Comparison of ENCODE assay signal across 9 mouse cellular contexts in the genomic region with DNA sequence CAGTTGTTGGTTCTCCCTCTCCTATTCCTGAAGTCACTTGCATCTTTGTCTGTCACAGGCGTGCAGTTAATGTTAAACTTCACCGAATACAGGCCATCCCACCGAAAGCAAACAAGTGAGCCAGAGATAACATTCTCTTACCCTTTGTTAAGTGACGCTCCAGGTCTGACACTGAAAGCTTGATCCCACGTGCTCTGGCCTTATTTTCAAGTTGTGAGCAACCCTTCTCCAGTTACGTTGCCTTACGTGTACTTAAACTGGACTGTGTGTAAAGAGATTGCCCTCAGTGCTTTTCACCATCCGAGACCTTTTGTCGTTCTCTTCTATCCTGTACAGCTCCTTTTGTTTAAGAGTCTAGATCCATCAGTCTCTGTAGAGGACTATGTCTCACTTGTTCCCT. TPM values are rescaled to one million over a fixed set of nuclear protein-coding genes. Genes with fewer than 3 reads are reported as not detected.
DNase-seq lines count a peak whose midpoint lies in the region; ATAC-seq and TF ChIP-seq lines count a peak whose summit lies in the region.
"Had no signal": no experiment of that assay in that cellular context is flagged by ENCODE, and none has a peak within 500 bp of the region (broad histone marks: within the 10 kb centered on the region; RNA-seq: fewer than 3 reads in every experiment).

No protein-coding gene starts in this region.

- peaks cover 44% of the 10 kb centered on the region for H3K4me1 ChIP-seq in kidney, embryonic 15.5 days
- H3K4me1 ChIP-seq in embryonic facial prominence, embryonic 14.5 days (ENCODE audit: control insufficient read depth, insufficient read depth, low read length), result peaks cover 9% of the 10 kb centered on the region
- peaks cover 7% of the 10 kb centered on the region for H3K4me1 ChIP-seq in hindbrain, embryonic 16.5 days (ENCODE audit: control insufficient read depth, insufficient read depth, low read depth, low read length)
- no peaks in the 10 kb centered on the region for H3K4me1 ChIP-seq in midbrain, postnatal 0 days (ENCODE audit: insufficient read depth, low read length)

- peaks cover 4% of the 10 kb centered on the region; the same call in 1 of the 2 replicates for H3K36me3 ChIP-seq in kidney, embryonic 15.5 days
- H3K36me3 ChIP-seq in embryonic facial prominence, embryonic 14.5 days (ENCODE audit: control insufficient read depth, insufficient read depth, low read length), result peaks cover 5% of the 10 kb centered on the region; the same call in 1 of the 2 replicates
- H3K36me3 ChIP-seq in hindbrain, embryonic 16.5 days (ENCODE audit: control insufficient read depth, insufficient read depth, low read length), result no peaks in the 10 kb centered on the region
- 0 out of 2 replicates have a peak, but pooled peaks cover 3% of the 10 kb centered on the region for H3K36me3 ChIP-seq in midbrain, postnatal 0 days (ENCODE audit: insufficient read depth, low read length)

- TF ChIP-seq CTCF in midbrain, postnatal 0 days (IDR thresholded peaks at IDR 0.05), result no peak

- 23% methylated on average over 9 of the region's 9 CpGs for WGBS in kidney, embryonic 15.5 days
- WGBS in embryonic facial prominence, embryonic 14.5 days, result 48% methylated on average over 9 of the region's 9 CpGs
- 55% methylated on average over 9 of the region's 9 CpGs for WGBS in hindbrain, embryonic 16.5 days
- WGBS in midbrain, postnatal 0 days, result 52% methylated on average over 9 of the region's 9 CpGs

- no peak for ATAC-seq in kidney, embryonic 15.5 days (replicated peaks; ENCODE audit: low FRiP score)
- no peak for ATAC-seq in embryonic facial prominence, embryonic 14.5 days (ENCODE audit: low read depth)
- no peak for ATAC-seq in hindbrain, embryonic 16.5 days
- no peak for ATAC-seq in midbrain, postnatal 0 days (ENCODE audit: low FRiP score)
- no peak for ATAC-seq in erythroid progenitor cell, adult 5-6 weeks (replicated peaks; ENCODE audit: low FRiP score, poor library complexity, severe bottlenecking)
- ATAC-seq: Patski had no signal

- H3K9ac ChIP-seq in kidney, embryonic 15.5 days, result no peak overlapping the region
- peak overlapping the region; percentile 81; the same call in 1 of the 2 replicates for H3K9ac ChIP-seq in embryonic facial prominence, embryonic 14.5 days (ENCODE audit: low read depth, low read length)
- peak overlapping the region; percentile 38 for H3K9ac ChIP-seq in hindbrain, embryonic 16.5 days (ENCODE audit: low read depth, low read length)
- H3K9ac ChIP-seq in midbrain, postnatal 0 days (replicated peaks; ENCODE audit: low read length, poor library complexity, severe bottlenecking), result no peak overlapping the region

- H3K27me3 ChIP-seq in kidney, embryonic 15.5 days, result peaks cover 11% of the 10 kb centered on the region
- H3K27me3 ChIP-seq in embryonic facial prominence, embryonic 14.5 days (replicated peaks; ENCODE audit: control insufficient read depth, insufficient read depth, low read length), result no peaks in the 10 kb centered on the region
- H3K27me3 ChIP-seq in hindbrain, embryonic 16.5 days (replicated peaks; ENCODE audit: control insufficient read depth, insufficient read depth, low read length), result no peaks in the 10 kb centered on the region
- no peaks in the 10 kb centered on the region; the same call in 1 of the 2 replicates for H3K27me3 ChIP-seq in midbrain, postnatal 0 days (ENCODE audit: insufficient read depth, low read length)
- H3K27me3 ChIP-seq: Patski had no signal

- no peak for DNase-seq in kidney, postnatal 4 days
- DNase-seq in embryonic facial prominence, embryonic 14.5 days (ENCODE audit: low spot score), result no peak
- no peak for DNase-seq in midbrain, postnatal 0 days (ENCODE audit: low spot score)
- no peak for DNase-seq in left cerebral cortex, postnatal 14 days (ENCODE audit: low spot score in 2 of 2)
- no peak for DNase-seq in cerebellum, adult 8-10 months

- intact Hi-C loops in left cerebral cortex, postnatal 14 days (cut with DNase I), result loop anchor here (5.0 to 10.0 kb wide), 2 partner anchors 77 to 154 kb away; no protein-coding TSS in a partner anchor

- H3K4me2 ChIP-seq in kidney, embryonic 15.5 days, result peak overlapping the region; percentile 87
- H3K4me2 ChIP-seq in embryonic facial prominence, embryonic 14.5 days (ENCODE audit: low read depth, low read length), result peak overlapping the region; percentile 62
- H3K4me2 ChIP-seq in hindbrain, embryonic 16.5 days (ENCODE audit: low read length), result peak overlapping the region; percentile 84
- peak overlapping the region; percentile 57 for H3K4me2 ChIP-seq in midbrain, postnatal 0 days (ENCODE audit: low read depth, low read length, poor library complexity, severe bottlenecking)

- peak overlapping the region; percentile 65 for H3K4me3 ChIP-seq in kidney, embryonic 15.5 days (replicated peaks)
- H3K4me3 ChIP-seq in embryonic facial prominence, embryonic 14.5 days (ENCODE audit: low read depth, low read length), result peak overlapping the region; percentile 67
- peak overlapping the region; percentile 14 for H3K4me3 ChIP-seq in hindbrain, embryonic 16.5 days (ENCODE audit: low read length)
- peak overlapping the region; percentile 63; the same call in 1 of the 2 replicates for H3K4me3 ChIP-seq in midbrain, postnatal 0 days (ENCODE audit: low read depth, low read length)

- H3K9me3 ChIP-seq in kidney, embryonic 15.5 days (replicated peaks), result no peaks in the 10 kb centered on the region
- no peaks in the 10 kb centered on the region for H3K9me3 ChIP-seq in embryonic facial prominence, embryonic 14.5 days (ENCODE audit: control insufficient read depth, low read length)
- no peaks in the 10 kb centered on the region for H3K9me3 ChIP-seq in hindbrain, embryonic 16.5 days (ENCODE audit: control insufficient read depth, low read length)
- H3K9me3 ChIP-seq in midbrain, postnatal 0 days (ENCODE audit: low read length), result no peaks in the 10 kb centered on the region

- no peak overlapping the region; the same call in 1 of the 2 replicates for H3K27ac ChIP-seq in kidney, embryonic 15.5 days
- H3K27ac ChIP-seq in embryonic facial prominence, embryonic 14.5 days (replicated peaks; ENCODE audit: low read depth, low read length), result 0 out of 2 replicates have a peak overlapping the region, but pooled peaks have one; percentile 83
- no peak overlapping the region for H3K27ac ChIP-seq in hindbrain, embryonic 16.5 days (ENCODE audit: low read depth, low read length)
- no peak overlapping the region for H3K27ac ChIP-seq in midbrain, postnatal 0 days (ENCODE audit: low read depth, low read length)

RNA-seq across cellular contexts. Expression of a gene that starts 2.2 kb away (rescaled TPM):
- polyA plus RNA-seq in kidney, embryonic 15.5 days (2015; fragmentation: Nextera tagmentation; extraction: Ambion mirVana), result 14.4 and 17.9 TPM in 2 replicates
- polyA plus RNA-seq in embryonic facial prominence, embryonic 14.5 days (2014; fragmentation: Nextera tagmentation; extraction: Ambion mirVana), result 15.2 and 17.6 TPM in 2 replicates
- 9.4 and 13.0 TPM in 2 replicates for polyA plus RNA-seq in hindbrain, embryonic 16.5 days (2015; fragmentation: Nextera tagmentation; extraction: Ambion mirVana)
- 16.8 and 16.9 TPM in 2 replicates for total RNA-seq in midbrain, postnatal 0 days (2014; rRNA removed)
- 3.9 and 6.1 TPM in 2 replicates for polyA plus RNA-seq in midbrain, postnatal 0 days (2015; fragmentation: Nextera tagmentation; extraction: Ambion mirVana)
- total RNA-seq in left cerebral cortex, postnatal 14 days (2021), result 10 to 100 TPM; 29.0 to 32.3 TPM
- total RNA-seq in erythroid progenitor cell, adult 5-6 weeks (2015; ENCODE audit: low replicate concordance), result 1.7 and 4.7 TPM in 2 replicates
- 2.4 and 4.1 TPM in 2 replicates for total RNA-seq in erythroid progenitor cell, adult 5-6 weeks (2017; ENCODE audit: low replicate concordance)

RNA-seq across cellular contexts. Expression of a gene that starts 5.9 kb away (rescaled TPM):
- 2.8 and 6.7 TPM in 2 replicates for polyA plus RNA-seq in kidney, embryonic 15.5 days (2015; fragmentation: Nextera tagmentation; extraction: Ambion mirVana)
- 4.1 and 6.8 TPM in 2 replicates for polyA plus RNA-seq in embryonic facial prominence, embryonic 14.5 days (2014; fragmentation: Nextera tagmentation; extraction: Ambion mirVana)
- polyA plus RNA-seq in hindbrain, embryonic 16.5 days (2015; fragmentation: Nextera tagmentation; extraction: Ambion mirVana), result 5.5 and 13.3 TPM in 2 replicates
- 8.7 and 12.1 TPM in 2 replicates for total RNA-seq in midbrain, postnatal 0 days (2014; rRNA removed)
- polyA plus RNA-seq in midbrain, postnatal 0 days (2015; fragmentation: Nextera tagmentation; extraction: Ambion mirVana), result 8.3 and 8.9 TPM in 2 replicates
- 1 to 10 TPM; 1.8 to 2.6 TPM for total RNA-seq in left cerebral cortex, postnatal 14 days (2021)
- 1.7 and 8.3 TPM in 2 replicates for total RNA-seq in erythroid progenitor cell, adult 5-6 weeks (2015; ENCODE audit: low replicate concordance)
- not detected in 2 replicates for total RNA-seq in erythroid progenitor cell, adult 5-6 weeks (2017; ENCODE audit: low replicate concordance)

Comparison
In these comparisons a context has a peak if more than half of its experiments do, and no peak if none do; other contexts are left out.
1. H3K4me3 ChIP-seq: peak in every context shown above with its lines; median percentile 67 in embryonic facial prominence, embryonic 14.5 days; 65 in kidney, embryonic 15.5 days; 63 in midbrain, postnatal 0 days; 14 in hindbrain, embryonic 16.5 days.
2. H3K9ac ChIP-seq: peak in embryonic facial prominence, embryonic 14.5 days (single experiment) and hindbrain, embryonic 16.5 days (single experiment); none in kidney, embryonic 15.5 days (single experiment) and midbrain, postnatal 0 days (single experiment).
3. Peak in every context shown above with its lines, with median percentiles within 50 percentile points of each other: H3K4me2 ChIP-seq.